Mouse (Mus musculus): ENCODE results near the gene Deaf1.

Deaf1 gene

DNA sequence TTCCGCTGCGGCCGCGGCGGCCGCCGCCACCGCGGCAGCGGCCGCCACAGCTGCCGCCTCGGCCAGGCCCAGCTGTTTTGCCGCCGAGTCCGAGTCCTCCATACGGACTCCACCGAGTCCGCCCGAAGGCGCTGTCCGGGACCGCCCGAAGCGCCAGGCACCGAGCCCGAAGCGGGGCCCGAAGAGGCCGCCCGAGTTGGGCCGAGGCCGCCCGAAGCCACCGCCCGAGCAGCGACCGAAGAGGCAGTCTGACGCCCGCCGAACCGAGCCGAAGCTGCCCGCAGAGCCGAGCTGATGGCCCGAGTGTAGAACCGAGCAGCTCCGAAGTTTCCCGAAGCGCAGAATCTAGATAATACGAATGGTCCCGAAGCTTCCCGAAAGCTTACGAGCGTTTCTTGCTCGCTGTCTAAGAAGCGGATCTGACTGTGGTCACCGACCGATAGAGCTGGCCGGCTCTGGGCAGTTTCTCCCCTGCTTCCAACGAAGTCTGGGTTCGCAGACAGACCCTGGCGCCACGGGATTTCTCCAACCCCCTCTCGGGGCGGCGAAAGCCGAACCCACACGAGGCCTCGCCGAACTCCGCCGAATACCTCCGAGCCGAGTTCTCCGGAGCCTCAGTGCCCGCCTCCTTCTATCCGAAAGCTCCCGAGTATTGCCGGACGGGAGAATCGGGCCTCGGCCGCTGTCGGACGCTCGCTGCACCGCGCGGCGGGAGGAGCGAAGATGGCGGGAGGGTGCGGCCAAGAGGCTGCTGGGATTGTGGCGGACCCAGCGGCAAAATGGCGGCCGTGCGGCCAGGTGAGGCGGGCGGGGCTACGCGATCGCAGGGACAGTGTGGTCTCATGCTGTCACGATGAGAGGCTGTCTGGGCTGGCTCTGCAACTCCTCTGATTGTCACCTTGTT is at the start of gene Deaf1, which contains the start of gene Tmem80:
Deaf1 (minus strand) TSS at position 222 of the 904 bp plus-strand sequence.
Tmem80 (plus strand) TSS at position 271 of the 904 bp plus-strand sequence.
- DNase-seq = peak; percentile 96

DNA sequence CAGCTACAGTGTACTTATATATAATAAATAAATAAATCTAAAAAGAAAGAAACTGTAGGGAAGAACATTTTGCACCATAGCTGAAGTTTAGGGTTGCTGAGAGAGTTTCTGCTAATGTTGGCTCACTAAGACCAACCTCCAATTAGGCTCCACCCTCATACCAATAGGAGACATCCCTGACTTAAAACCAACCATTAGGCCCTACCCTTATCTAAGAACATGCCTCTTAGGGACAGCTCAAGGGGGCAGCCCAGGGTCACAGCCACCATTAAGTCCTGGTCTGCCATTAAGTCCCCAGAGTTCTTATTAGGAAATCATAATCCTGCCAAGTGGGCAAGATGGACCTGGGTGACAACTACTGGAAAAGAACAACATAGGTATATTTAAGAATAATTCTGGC is 46.9 kb upstream of the Deaf1 start:
- no peak for DNase-seq

DNA sequence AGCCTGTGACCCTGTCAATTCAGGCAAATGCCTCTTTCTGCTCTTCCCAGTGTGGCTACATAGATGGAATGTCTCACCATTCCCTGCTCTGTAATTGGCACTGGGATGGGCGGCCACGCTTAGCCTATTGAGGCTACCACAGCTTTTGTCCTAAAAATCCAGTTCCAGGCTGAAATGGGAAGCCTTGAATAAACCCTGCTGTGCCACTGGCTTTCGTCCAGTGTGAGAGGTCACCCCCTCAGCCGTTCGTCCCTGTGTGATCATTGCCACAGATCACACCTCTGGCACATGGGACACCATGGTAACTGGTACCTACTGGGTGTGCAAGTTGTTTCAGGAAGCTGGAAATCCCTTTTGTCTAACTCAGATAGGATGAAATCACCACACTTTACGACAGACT is 46.1 kb upstream of the Deaf1 start:
- no peak for DNase-seq

DNA sequence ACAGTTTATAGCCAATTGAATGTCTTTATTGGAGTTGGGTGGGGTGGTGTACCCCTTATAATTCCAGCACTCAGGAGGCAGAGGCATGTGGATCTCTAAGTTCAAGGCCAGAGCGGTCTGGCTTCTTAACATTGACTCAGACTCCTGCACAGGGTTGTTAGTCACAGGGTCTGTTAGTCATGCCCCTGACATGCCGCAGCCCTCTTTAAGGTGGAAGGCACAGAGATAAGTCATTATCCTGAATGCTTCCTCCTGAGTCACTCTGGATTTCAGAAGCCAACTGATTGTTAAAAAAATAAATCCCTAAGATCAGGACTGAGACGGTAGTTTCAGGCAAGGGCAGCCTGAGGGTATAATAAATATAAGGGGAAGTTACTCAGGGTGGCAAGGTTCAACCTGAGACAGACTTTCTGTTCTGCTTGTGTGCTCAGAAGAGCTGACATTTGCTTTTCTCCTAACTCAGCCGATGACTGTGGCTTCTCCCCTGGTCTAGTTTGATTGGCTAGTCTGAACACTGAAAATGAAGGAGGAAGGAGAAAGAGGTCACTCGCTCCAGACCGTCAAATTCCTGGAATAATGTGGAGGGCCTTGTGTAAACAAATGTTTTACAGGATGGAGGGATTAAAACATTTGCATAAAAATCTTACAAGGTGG is 44.6 kb upstream of the Deaf1 start:
- no peak for DNase-seq

DNA sequence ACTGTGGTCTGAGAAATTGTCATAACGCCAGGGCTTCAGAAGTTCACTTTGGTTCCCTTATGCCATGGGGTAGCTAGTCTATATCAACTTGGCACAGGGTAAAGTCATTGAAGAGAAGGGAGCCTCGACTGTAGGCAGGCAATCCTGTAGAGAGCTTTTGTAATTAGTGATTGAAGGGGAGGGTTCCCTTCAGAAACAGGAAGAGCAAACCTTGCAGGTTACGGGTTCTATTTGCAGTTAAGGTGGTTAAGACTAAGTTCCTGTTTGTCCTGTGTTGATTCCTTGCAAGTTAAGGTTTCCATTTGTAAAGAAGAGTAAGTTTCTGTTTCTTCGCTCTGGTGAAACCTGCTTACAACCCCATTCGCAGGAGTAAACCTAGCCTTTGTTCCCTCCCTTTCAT is 42.4 kb upstream of the Deaf1 start:
- DNase-seq = no peak

DNA sequence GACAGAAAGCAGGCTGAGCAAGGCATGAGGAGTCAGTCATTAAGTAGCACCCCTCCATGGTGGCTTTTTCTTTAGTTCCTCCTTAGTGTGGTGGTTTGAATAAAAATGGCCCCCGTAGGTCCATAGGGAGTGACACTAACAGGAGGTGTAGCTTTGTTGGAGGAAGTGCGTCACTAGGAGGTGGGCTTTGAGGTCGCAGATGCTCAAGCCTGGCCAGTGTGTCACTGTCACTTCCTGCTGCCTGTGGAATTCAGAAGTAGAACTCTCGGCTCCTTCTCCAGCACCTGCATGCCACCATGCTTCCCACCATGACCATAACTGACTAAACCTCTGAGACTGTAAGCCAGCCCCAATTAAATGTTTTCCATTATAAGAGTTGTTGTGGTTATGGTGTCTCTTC is 39.9 kb upstream of the Deaf1 start:
- no peak for DNase-seq

DNA sequence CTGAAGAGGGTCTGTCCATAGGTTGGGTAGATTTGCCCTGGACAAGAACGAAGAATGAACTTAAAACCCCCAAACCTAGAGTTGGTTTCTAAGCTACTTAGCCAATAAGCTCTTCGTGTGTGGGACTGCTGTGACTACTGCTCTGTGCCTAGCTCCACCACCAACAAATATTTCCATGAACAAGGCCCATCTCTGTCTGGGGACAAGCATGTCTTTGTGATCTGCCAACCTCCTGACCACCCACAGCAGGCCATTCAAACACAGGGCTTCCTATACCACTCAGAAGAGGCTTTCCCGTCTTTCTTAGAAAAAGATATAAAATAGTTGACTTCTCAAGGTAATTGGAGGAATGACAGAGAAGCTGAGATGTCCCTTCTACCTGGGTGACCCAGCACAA is 37.6 kb upstream of the Deaf1 start:
- DNase-seq = no peak

DNA sequence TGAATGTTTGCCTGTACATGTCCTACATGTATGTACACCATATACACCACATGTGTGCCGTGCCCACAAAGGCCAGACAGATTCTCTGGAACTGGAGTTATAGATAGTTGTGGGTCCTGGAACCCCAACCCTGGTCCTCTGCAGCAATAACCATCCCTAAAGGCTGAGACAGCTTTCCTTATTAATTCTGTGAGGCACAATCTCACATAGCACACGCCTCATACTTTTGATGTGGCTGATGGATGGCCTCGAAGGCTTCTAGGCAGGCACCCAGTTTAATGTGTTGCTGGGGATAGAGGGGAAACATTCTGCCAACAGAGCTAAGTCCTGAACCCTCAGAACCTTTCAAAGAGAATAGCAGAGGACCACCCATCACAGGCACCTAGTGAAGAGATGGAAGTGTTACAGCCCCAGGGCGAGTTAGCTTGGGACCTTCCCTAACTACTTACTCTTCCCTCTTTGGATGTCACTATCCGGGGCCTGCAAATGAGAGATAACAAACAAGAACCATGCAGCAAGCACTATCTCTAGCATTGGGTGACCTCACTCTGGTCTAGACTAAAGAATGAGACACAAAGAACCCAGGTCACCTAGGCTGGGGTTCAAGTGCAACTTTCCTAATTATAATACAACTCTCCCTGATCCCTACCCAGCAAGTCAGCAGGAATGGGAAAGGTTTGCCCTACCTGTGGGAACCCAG is 37.0 kb upstream of the Deaf1 start:
- no peak for DNase-seq

DNA sequence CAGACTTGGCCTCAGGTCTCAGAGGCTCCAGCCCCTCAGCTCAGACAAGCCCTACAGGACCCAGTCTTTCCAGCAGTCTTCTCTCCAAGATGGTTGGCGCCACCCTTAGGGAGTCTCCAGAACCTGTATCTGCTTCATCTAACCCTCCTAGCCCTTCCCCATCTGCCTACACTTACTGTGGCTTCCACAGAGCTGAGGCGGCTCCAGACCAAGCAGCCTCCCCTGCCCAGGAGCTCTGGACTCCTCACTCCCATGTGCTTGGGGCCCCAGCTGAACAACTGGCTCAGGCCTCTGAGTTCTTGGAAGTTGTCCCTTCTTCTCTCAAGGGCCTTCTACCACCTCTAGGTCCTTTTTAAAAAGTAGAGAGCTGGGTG is 36.2 kb upstream of the Deaf1 start:
- DNase-seq = no peak

DNA sequence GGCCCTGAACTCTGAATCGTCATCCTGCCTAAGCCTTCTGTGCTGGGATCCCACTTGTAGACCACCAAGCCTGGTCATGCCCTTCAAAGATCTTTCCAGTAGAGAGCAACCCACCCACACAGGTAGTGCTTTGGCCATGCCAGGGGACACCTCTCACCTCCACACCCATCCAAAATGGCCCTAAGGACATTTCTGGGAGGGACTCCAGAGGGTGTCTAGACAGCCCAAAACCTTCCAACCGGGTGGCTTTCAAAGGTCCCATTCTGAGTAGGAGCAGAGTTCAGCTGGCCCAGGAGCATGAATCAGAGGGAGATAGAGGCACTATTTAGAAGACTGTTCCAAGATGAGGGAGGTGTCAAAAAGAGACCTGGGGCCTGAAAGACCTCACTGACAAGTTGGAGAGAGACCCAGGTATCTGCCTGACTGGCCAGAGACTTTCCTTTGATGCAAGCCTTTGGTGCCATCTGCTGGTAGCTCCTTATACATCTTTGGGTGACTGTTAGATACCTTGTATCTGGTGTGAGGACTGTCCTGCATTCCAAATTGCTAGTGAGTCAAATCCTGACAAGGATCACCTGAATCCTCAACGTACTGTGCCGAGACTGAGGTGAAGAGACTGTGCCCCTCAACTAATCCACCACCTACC is 35.7 kb upstream of the Deaf1 start:
- peak in 1 of 2 experiments; percentile 43 for DNase-seq

DNA sequence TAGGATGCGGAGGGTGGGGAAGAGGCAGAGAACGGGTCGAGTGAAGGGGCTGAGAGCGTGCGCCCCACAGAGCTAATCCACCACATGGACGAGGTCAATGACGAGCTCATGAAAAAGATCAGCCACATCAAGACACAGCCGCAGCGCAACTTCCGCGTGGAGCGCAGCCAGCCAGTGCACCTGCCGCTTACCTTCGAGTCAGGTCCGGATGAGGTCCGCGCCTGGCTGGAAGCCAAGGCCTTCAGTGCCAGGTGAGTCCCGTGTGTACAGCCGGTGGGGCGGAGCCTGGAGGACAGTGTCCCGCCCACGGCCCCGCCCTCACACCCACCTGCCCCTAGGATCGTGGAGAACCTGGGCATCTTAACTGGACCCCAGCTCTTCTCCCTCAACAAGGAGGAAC is 34.0 kb upstream of the Deaf1 start:
- no peak for DNase-seq

DNA sequence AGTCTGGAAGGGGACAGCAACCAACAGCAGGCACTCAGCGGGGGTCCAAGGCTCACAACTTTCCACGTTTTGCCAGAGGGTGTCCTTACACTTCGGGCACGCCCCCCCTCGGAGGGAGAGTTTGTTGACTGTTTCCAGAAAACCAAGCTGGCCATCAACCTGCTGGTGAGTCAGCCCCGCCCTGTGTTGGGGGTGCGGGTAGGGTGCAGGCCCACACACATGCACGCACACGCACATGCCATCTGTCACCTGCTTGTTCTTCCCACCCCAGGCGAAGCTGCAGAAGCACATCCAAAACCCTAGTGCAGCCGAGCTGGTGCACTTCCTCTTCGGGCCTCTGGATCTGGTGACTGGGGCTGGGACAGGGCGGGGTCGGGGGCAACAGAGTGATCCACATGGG is 29.5 kb upstream of the Deaf1 start:
- DNase-seq = no peak

DNA sequence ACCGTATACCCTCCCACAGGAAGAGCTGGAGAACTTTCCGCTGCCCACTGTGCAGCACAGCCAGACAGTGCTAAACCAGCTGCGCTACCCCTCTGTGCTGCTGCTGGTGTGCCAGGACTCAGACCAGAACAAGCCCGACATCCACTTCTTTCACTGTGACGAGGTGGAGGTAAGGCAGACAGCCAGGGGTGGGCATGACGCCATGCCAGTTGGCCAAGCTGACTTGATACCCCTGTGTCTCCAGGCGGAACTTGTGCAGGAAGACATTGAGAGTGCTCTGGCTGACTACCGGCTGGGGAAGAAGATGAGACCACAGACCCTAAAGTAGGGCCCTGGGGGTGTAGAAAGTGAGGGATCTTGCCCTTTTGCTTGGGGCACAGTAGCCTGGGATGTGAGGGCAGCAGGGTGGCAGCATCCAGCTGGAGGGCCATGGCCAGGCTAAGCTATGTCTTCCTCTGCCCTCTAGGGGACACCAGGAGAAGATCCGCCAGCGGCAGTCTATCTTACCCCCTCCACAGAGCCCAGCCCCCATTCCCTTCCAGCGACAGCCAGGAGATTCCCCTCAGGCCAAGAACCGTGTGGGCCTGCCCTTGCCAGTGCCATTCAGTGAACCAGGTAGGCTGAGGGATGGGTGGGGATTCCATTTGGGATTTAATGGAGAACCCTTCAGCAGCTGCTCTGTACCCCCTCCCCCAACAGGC is 28.3 kb upstream of the Deaf1 start:
- DNase-seq = no peak

DNA sequence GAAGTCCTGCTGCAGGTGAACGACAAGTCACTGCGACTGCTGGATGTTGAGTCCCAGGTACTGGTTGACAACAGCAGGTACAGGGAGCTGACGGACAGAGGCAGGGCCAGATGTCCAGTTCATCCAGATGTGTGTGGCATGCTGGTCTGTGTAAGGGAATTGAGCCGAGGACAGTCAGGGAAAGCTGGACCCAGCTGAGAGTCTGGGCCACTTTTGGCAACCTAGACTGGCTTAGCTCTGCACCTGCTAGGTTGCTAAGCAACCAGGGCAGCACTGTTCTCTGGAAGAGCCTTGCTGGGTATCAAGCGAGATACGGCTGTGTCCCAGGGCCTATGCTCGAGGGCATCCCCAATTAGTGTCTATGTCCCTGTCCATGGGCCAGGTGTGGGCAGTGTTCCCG is 27.6 kb upstream of the Deaf1 start:
- no peak for DNase-seq

DNA sequence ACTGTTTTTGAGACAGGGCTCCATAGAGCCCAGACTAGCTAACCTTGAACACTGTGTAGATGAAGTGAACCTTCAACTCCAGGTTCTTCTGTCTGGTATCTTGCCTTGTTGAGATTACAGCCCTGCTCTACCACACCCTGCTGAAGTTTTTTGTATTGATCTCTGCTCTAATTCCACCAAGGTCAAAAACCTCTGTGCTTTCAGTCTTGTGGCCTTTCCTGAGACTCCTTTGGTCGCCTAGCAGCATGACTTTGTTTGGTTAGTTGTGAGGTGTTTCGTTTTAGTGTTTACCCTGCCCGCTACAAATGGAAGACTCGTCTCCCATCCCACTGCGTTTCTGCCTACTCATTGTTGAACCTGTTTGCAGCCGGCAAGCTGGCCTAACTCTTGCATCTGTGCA is 23.6 kb upstream of the Deaf1 start:
- DNase-seq = no peak

DNA sequence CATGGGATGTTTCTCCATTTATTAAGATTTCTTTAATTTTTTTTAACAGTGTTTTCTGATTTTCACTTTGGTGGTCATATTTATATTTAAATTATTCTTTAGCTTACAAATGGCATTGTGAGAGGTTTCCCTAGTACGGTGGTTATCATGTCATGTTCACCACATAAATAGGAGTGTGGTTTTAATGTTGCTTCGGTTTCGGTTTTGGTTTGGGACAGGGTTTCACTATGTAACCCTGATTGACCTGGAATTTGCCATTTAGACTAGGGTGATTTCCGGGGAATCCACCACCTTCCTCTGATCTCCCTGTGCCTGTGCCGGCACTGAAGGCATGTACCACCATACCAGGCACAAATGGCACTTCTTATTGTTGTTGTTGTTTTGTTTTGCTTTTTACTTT is 17.3 kb upstream of the Deaf1 start:
- no peak for DNase-seq

DNA sequence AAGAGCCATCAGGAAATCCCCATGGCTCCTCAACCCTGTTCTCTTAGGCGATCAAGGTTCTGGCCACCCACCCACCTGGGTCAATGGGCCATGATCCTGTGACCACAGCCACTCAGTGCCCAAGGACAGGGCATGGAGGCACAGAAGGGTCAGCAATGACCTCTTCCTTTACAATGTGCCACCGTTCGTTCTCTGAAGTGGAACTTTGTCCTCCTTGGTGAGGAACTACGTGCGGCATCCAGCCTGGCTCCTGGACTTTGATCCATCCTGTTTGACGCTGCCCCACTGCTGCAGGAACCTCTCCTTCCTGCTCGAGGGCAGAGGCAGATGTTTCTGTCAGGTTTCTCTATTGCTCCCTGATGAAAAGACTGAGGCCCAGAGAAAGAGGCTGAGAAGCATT is 16.2 kb upstream of the Deaf1 start:
- DNase-seq = no peak

DNA sequence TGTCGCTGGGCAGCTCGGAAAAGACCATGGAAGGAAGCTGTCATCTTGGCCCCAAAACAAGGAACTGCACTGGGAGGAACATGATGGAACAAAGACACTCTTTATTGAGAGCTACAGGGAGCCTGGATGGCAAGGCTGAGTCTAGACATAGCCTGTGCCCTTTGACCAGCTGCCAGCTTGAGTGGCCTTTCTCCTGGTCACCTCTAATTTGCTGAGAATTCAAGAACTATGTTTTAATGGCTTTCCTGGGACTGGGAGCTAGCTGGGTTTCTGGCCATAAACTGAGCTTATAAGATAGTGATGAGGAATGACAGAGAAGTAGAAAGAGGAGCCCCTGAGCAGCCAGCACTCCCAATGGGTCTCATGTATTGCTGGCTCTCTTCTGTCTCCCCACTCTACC is 15.7 kb upstream of the Deaf1 start:
- DNase-seq = no peak

DNA sequence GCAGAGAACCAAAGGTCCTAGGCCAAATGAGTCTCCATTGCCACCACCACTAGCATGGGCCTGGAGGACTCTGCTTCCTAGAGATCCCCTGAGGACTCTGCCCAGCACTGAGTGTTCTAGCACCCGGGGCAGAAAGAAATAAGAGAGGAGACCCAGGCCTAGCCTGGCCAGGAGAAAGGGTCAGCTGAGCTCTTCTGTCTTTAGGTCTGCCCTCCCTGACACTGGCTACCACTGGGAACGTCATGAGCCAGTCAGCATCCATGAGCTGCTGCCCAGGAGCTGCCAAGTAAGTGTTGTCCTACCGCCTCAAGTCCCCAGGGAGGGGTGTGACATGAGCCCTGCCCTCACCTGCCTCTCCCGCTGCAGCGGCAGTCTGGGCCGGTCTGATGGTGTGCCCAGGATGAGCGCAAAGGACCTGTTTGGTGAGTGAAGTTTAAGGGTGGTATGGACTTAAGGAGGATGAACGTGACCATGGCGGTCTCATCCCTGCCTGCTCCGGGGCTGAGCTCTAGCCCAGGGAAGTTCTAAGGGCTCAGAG is 14.3 kb upstream of the Deaf1 start:
- DNase-seq = no peak

DNA sequence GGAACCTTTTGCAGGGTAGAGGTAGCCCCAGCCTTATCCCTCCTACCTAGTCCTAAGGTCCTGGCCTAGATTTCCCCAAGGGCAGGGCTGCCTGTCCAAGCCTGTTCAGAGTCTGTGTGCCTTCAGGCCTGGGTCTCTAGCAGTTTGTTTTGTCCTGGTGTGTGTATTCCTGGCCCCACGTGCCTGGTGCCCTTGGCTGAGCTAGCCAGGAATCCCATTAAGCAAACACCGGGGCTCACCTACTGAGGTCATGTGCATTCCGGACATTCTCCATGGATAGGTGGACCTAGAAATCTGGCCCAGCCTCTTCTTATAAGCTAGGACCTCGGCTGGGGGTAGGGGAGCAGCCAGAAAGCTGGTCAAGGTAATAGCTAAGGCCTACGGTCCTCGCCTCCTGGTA is 13.0 kb upstream of the Deaf1 start:
- no peak for DNase-seq

DNA sequence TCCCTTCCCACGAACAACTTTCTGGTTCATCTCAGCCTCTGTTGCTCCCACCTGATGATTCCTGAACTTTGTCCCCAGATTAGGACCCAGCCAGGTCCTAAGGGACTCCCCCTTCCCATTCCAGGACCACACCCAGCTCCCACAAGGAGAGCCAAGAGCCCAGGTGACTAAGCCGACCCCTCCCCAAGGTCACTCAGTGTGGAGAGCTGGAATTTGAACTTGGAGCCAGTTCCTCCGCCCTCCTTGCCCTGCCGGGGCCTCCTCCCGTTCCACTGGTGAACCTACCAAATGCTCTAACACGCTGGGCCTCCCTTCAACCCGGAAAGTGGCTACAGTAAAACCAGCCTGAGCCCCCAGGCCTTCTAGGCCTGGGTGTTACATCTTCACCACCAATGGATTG is 12.5 kb upstream of the Deaf1 start:
- DNase-seq = no peak

DNA sequence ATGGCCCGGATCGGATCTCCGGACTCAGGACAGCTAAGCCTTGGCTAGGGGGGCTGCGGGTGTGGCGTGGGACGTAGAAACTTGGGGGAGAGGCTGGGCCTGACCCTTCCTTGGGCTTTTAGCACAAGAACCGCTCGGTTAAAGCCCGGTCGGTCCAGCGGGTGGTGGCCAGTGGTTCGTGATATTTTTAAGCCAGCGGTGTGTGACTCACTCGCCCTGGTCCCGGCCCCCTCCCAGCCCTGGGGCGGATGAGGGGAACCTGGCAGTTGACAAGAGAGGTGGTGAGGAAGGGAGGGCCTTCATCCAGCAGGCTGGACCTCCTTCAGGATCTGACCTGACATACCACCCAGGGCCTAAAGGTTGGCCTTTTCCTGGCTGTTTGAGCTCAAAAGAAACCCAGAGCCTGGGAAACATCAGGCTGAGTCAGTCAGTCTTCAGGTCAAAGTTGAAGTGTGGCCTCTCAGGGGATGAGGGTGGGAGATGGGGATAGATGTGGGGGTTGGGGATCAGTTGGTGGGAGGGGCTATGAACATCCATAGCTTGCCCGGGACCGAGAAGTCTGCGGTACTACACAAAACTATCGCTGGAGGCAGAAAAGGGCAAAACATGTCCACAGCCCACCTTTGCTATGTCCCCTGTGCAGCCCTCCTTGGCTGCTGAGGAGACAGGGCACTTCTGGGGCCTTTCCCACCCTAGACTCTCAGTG is 11.9 kb upstream of the Deaf1 start:
- peak in 1 of 2 experiments; percentile 5 for DNase-seq
